Mouse (Mus musculus): ENCODE data around the gene Pfn3. TPM values are rescaled to one million over a fixed set of nuclear protein-coding genes. Genes with fewer than 3 reads are reported as not detected.

Gene Pfn3
- total and polyA plus RNA-seq, 3 experiments: not detected

DNA sequence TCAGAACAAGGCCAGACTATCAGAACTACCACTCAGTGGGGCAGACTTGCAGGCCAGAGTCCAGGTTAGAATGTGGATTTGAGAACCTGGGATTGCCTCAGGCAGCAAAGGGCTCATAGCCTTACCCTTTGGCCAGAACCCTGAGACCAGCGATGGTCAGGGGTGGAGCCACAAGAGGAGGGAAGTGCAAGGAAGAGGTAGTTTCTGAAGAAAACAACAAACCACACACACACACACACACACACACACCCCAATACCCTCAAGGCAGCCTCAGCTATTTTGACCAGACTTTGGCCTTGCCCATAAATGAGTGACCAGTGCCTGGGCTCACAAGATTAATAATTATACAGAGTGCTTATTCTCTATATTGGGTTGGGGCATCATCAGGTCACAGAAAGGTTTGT is 23.4 kb downstream of the Pfn3 start:
- Histone ChIP-seq H3K27ac (ENCODE audit: insufficient read depth, low read depth) (no peak overlapping the region), H3K27me3 (replicated peaks) (peaks cover 9% of the 10 kb centered on the region), H3K79me2 (replicated peaks; ENCODE audit: control insufficient read depth, extremely low read depth, insufficient read depth, poor library complexity, severe bottlenecking) (no peaks in the 10 kb centered on the region), H3K9ac (ENCODE audit: insufficient read depth, low read depth) (no peak overlapping the region), H3K4me3 (replicated peaks in 1 of 3; ENCODE audit: low read depth in 2 of 3, low read length in 2 of 3, poor library complexity in 1 of 3) (no peak overlapping the region), H3K4me1 (ENCODE audit: control insufficient read depth in 1 of 2, insufficient read depth in 2 of 2) (peaks cover 0 to 2% of the 10 kb centered on the region in 2 experiments; a peak in 1 of 4 replicates), H3K36me3 (replicated peaks in 1 of 2; ENCODE audit: control insufficient read depth in 1 of 2, insufficient read depth in 1 of 2, low read length in 1 of 2) (peaks cover 0 to 6% of the 10 kb centered on the region in 2 experiments), H3K4me2 (ENCODE audit: insufficient read depth, low read depth, poor library complexity, severe bottlenecking) (no peak overlapping the region), H3K9me3 (replicated peaks; ENCODE audit: low read length) (no peaks in the 10 kb centered on the region)
- no peak for DNase-seq (ENCODE audit: extremely low read depth)
- dilution Hi-C loops (cut with MboI; ENCODE audit: extremely low pct_ligation_motif_present, extremely low pct_unique_long_range_greater_than_20kb, low sequenced_read_pairs) (no loop called here), in situ Hi-C loops (cut with MboI; ENCODE audit: low pct_ligation_motif_present, low pct_unique_long_range_greater_than_20kb, low sequenced_read_pairs) (no loop called here)
- TF ChIP-seq KAT2A (IDR thresholded peaks at IDR 0.05; ENCODE audit: insufficient replicate concordance, low read length): no peak
- no peak for TF ChIP-seq ZMIZ1 (IDR thresholded peaks at IDR 0.05; ENCODE audit: low read depth, low read length)
- no peak for TF ChIP-seq HCFC1 (IDR thresholded peaks at IDR 0.05; ENCODE audit: low read depth, low read length)
- no peak for TF ChIP-seq POLR2AphosphoS2 (IDR thresholded peaks at IDR 0.05; ENCODE audit: low read depth, low read length)
- no peak for TF ChIP-seq SIN3A (IDR thresholded peaks at IDR 0.05; ENCODE audit: low read length)
- no peak for TF ChIP-seq MAX (IDR thresholded peaks at IDR 0.05; ENCODE audit: low read length)

DNA sequence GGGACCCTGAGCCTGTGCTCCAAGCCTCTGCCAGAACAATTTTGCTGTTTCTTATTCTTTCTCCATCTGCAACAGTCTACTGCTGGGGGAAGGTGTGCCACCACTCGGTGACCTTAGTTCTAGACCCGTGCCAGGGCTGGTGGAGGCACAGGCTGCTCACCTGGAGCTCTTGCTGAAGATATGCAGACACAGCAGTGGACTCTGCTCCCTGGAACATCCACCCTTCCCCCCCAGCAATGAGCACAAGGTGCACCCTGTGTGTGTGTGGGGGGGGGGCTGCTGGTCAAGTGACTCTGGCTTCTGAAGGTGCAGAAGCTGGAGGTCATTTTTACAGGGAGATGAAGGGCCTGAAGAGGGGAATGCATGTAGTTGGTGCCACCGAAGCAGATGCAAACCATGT is 24.4 kb downstream of the Pfn3 start:
- no peak overlapping the region for H3K9ac ChIP-seq (ENCODE audit: insufficient read depth, low read depth)
- DNase-seq (ENCODE audit: extremely low read depth): no peak
- H3K4me3 ChIP-seq (replicated peaks in 1 of 3; ENCODE audit: low read depth in 2 of 3, low read length in 2 of 3, poor library complexity in 1 of 3): no peak overlapping the region
- H3K27ac ChIP-seq (ENCODE audit: insufficient read depth, low read depth): no peak overlapping the region
- peaks cover 0 to 2% of the 10 kb centered on the region in 2 experiments; a peak in 1 of 4 replicates for H3K4me1 ChIP-seq (ENCODE audit: control insufficient read depth in 1 of 2, insufficient read depth in 2 of 2)
- no peak overlapping the region for H3K4me2 ChIP-seq (ENCODE audit: insufficient read depth, low read depth, poor library complexity, severe bottlenecking)
- H3K79me2 ChIP-seq (replicated peaks; ENCODE audit: control insufficient read depth, extremely low read depth, insufficient read depth, poor library complexity, severe bottlenecking): no peaks in the 10 kb centered on the region
- H3K27me3 ChIP-seq (replicated peaks): peaks cover 2% of the 10 kb centered on the region
- TF ChIP-seq USF2 (conservative IDR thresholded peaks at IDR 0.05; ENCODE audit: low read depth, low read length): no peak
- no peak for TF ChIP-seq CTCF (conservative IDR thresholded peaks at IDR 0.05 in 1 of 2, IDR thresholded peaks at IDR 0.05 in 1 of 2; ENCODE audit: low read depth in 2 of 2, low read length in 2 of 2)
- no peak for TF ChIP-seq ZMIZ1 (IDR thresholded peaks at IDR 0.05; ENCODE audit: low read depth, low read length)
- no peak for TF ChIP-seq SMC3 (IDR thresholded peaks at IDR 0.05; ENCODE audit: low read depth, low read length)
- TF ChIP-seq EP300 (IDR thresholded peaks at IDR 0.05; ENCODE audit: low read length): no peak
- TF ChIP-seq GABPA (IDR thresholded peaks at IDR 0.05; ENCODE audit: insufficient replicate concordance, low read depth, low read length): no peak
- no peak for TF ChIP-seq TBP (conservative IDR thresholded peaks at IDR 0.05; ENCODE audit: low read depth, low read length)
- TF ChIP-seq PAX5 (IDR thresholded peaks at IDR 0.05; ENCODE audit: low read length): no peak
- no peak for TF ChIP-seq UBTF (IDR thresholded peaks at IDR 0.05; ENCODE audit: low read depth, low read length)
- TF ChIP-seq E2F4 (IDR thresholded peaks at IDR 0.05; ENCODE audit: insufficient replicate concordance, low read depth, low read length): no peak
- H3K36me3 ChIP-seq (replicated peaks in 1 of 2; ENCODE audit: control insufficient read depth in 1 of 2, insufficient read depth in 1 of 2, low read length in 1 of 2): peaks cover 0 to 14% of the 10 kb centered on the region in 2 experiments
- peaks cover 2% of the 10 kb centered on the region for H3K9me3 ChIP-seq (replicated peaks; ENCODE audit: low read length)
- dilution Hi-C loops (cut with MboI; ENCODE audit: extremely low pct_ligation_motif_present, extremely low pct_unique_long_range_greater_than_20kb, low sequenced_read_pairs) (no loop called here), in situ Hi-C loops (cut with MboI; ENCODE audit: low pct_ligation_motif_present, low pct_unique_long_range_greater_than_20kb, low sequenced_read_pairs) (no loop called here)

DNA sequence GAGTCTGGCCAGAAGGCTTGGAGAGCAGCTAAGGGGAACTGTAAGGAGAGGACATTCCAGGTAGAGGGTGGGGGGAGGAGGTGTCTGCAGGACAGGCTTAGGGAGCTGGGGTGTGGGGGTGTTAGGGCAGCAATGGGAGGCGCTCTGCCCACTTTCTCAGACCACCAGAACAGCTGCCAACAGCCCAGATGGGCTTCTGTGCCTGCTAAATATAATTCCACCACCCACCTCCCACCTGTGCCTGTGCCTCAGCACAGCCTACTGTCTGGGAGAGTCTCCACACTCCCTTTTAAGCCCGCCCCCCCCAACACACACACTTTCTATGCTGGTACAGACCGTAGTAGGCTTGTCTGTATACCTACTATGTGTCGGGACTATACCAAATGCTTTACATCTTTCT is 33.2 kb downstream of the Pfn3 start:
- H3K4me1 ChIP-seq (ENCODE audit: control insufficient read depth in 1 of 2, insufficient read depth in 2 of 2): peaks cover 3 to 17% of the 10 kb centered on the region in 2 experiments; a peak in 2 of 4 replicates
- H3K4me3 ChIP-seq (replicated peaks in 1 of 3; ENCODE audit: low read depth in 2 of 3, low read length in 2 of 3, poor library complexity in 1 of 3): no peak overlapping the region
- H3K9ac ChIP-seq (ENCODE audit: insufficient read depth, low read depth): no peak overlapping the region
- dilution Hi-C loops (cut with MboI; ENCODE audit: extremely low pct_ligation_motif_present, extremely low pct_unique_long_range_greater_than_20kb, low sequenced_read_pairs): no loop called here
- H3K79me2 ChIP-seq (replicated peaks; ENCODE audit: control insufficient read depth, extremely low read depth, insufficient read depth, poor library complexity, severe bottlenecking): no peaks in the 10 kb centered on the region
- no peak overlapping the region for H3K27ac ChIP-seq (ENCODE audit: insufficient read depth, low read depth)
- H3K9me3 ChIP-seq (replicated peaks; ENCODE audit: low read length): peaks cover 2% of the 10 kb centered on the region
- peak; percentile 48 for TF ChIP-seq ZKSCAN1 (IDR thresholded peaks at IDR 0.05; ENCODE audit: borderline replicate concordance, low read depth, low read length)
- TF ChIP-seq GABPA (IDR thresholded peaks at IDR 0.05; ENCODE audit: insufficient replicate concordance, low read depth, low read length): no peak
- H3K27me3 ChIP-seq (replicated peaks): no peaks in the 10 kb centered on the region
- H3K4me2 ChIP-seq (ENCODE audit: insufficient read depth, low read depth, poor library complexity, severe bottlenecking): no peak overlapping the region
- no peak for DNase-seq (ENCODE audit: extremely low read depth)
- H3K36me3 ChIP-seq (replicated peaks in 1 of 2; ENCODE audit: control insufficient read depth in 1 of 2, insufficient read depth in 1 of 2, low read length in 1 of 2): peaks cover 43 to 87% of the 10 kb centered on the region in 2 experiments
- in situ Hi-C loops (cut with MboI; ENCODE audit: low pct_ligation_motif_present, low pct_unique_long_range_greater_than_20kb, low sequenced_read_pairs): no loop called here

Data from CH12.LX (cell line).